Mouse (Mus musculus): ENCODE measurements around the gene Serinc3. TPM values are rescaled to one million over a fixed set of nuclear protein-coding genes. Genes with fewer than 3 reads are reported as not detected.
A peak's percentile ranks its signal among the peaks of the same experiment; 100 is the strongest.
"Not testable (repeated sequence)": the region's sequence is repeated elsewhere in the genome, so short reads cannot be mapped to it uniquely, and the experiment has no call there.

Serinc3 gene
- polyA plus RNA-seq (2012; rRNA removed), result 167 and 199 TPM in 2 replicates

- DNase-seq (ENCODE audit: extremely low spot score in 1 of 2, low spot score in 1 of 2), result peak; percentile 95 to 99
Measured at GRCm38 (mm10) chr2:163644575-163645385, at the start of gene Serinc3. Gene Serinc3 (minus strand): TSS chr2:163645131.

- no peak for DNase-seq (ENCODE audit: extremely low spot score in 1 of 2, low spot score in 1 of 2)
Measured at GRCm38 (mm10) chr2:163693716-163694314, 48.9 kb upstream of the Serinc3 start.

- DNase-seq (ENCODE audit: extremely low spot score in 1 of 2, low spot score in 1 of 2), result no peak
Measured at GRCm38 (mm10) chr2:163692873-163693612, 48.1 kb upstream of the Serinc3 start.

GRCm38 (mm10) chr2:163691846-163692605 lies 47.1 kb upstream of the Serinc3 start:
- DNase-seq (ENCODE audit: extremely low spot score in 1 of 2, low spot score in 1 of 2), result no peak

- no peak for DNase-seq (ENCODE audit: extremely low spot score in 1 of 2, low spot score in 1 of 2)
Measured at GRCm38 (mm10) chr2:163690409-163691304, 45.7 kb upstream of the Serinc3 start.

- DNase-seq (ENCODE audit: extremely low spot score in 1 of 2, low spot score in 1 of 2), result no peak
Measured at GRCm38 (mm10) chr2:163689771-163690170, 44.8 kb upstream of the Serinc3 start.

GRCm38 (mm10) chr2:163688377-163688776 lies 43.4 kb upstream of the Serinc3 start:
- not testable (repeated sequence) for DNase-seq (ENCODE audit: extremely low spot score in 1 of 2, low spot score in 1 of 2)

- DNase-seq (ENCODE audit: extremely low spot score in 1 of 2, low spot score in 1 of 2), result no peak
Measured at GRCm38 (mm10) chr2:163686886-163687285, 42.0 kb upstream of the Serinc3 start.

- DNase-seq (ENCODE audit: extremely low spot score in 1 of 2, low spot score in 1 of 2), result no peak
Measured at GRCm38 (mm10) chr2:163686233-163686632, 41.3 kb upstream of the Serinc3 start.

- DNase-seq (ENCODE audit: extremely low spot score in 1 of 2, low spot score in 1 of 2), result peak; percentile 75
Measured at GRCm38 (mm10) chr2:163685761-163686200, 40.9 kb upstream of the Serinc3 start.

GRCm38 (mm10) chr2:163685287-163685686 lies 40.4 kb upstream of the Serinc3 start:
- peak in 1 of 2 experiments; percentile 43 for DNase-seq (ENCODE audit: extremely low spot score in 1 of 2, low spot score in 1 of 2)

GRCm38 (mm10) chr2:163682344-163682743 lies 37.4 kb upstream of the Serinc3 start:
- no peak for DNase-seq (ENCODE audit: extremely low spot score in 1 of 2, low spot score in 1 of 2)

GRCm38 (mm10) chr2:163676745-163677144 lies 31.8 kb upstream of the Serinc3 start:
- no peak for DNase-seq (ENCODE audit: extremely low spot score in 1 of 2, low spot score in 1 of 2)

- DNase-seq (ENCODE audit: extremely low spot score in 1 of 2, low spot score in 1 of 2), result no peak
Measured at GRCm38 (mm10) chr2:163676321-163676720, 31.4 kb upstream of the Serinc3 start.

GRCm38 (mm10) chr2:163675662-163676061 lies 30.7 kb upstream of the Serinc3 start:
- peak; percentile 57 to 66 for DNase-seq (ENCODE audit: extremely low spot score in 1 of 2, low spot score in 1 of 2)

GRCm38 (mm10) chr2:163675144-163675619 lies 30.3 kb upstream of the Serinc3 start:
- DNase-seq (ENCODE audit: extremely low spot score in 1 of 2, low spot score in 1 of 2), result peak; percentile 70 to 82

- DNase-seq (ENCODE audit: extremely low spot score in 1 of 2, low spot score in 1 of 2), result no peak
Measured at GRCm38 (mm10) chr2:163674397-163674796, 29.5 kb upstream of the Serinc3 start.

- DNase-seq (ENCODE audit: extremely low spot score in 1 of 2, low spot score in 1 of 2), result no peak
Measured at GRCm38 (mm10) chr2:163670872-163671594, 26.1 kb upstream of the Serinc3 start.

- DNase-seq (ENCODE audit: extremely low spot score in 1 of 2, low spot score in 1 of 2), result no peak
Measured at GRCm38 (mm10) chr2:163667045-163667444, 22.1 kb upstream of the Serinc3 start.
